Mouse (Mus musculus): Measurements from ENCODE around the gene Ampd2.

Gene Ampd2

DNA sequence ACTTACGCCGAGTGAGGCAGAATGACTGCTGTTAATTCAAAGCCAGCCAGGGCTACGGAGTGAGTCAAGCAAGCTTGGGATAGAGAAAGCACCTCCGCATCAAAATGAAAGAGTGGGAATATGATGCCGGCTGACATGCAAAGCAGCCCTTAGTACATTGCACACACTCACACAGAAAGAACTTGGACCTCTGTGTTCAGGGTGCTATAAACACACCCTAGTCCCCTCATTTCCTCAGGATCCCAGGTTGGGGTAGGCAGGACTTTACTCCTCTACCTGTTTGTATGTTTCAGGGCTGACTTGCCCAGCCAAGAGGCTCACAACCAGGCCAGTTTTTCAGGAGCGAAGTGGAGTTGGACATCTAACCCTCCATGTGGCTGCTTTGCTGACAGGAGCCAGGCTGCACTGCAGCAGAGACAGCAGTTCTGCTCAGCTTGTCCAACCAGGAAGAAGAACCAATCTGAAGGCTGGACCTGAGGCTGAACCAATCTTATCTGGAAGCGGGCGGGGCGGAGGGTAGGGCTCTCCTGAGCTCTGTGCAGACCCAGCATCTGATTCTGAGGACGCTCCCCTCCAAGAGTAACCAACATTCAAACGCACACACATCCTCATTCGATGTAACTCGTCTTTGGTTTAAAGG is 17.1 kb downstream of the Ampd2 start:
- DNase-seq (ENCODE audit: low read depth, low spot score), result peak; percentile 41

DNA sequence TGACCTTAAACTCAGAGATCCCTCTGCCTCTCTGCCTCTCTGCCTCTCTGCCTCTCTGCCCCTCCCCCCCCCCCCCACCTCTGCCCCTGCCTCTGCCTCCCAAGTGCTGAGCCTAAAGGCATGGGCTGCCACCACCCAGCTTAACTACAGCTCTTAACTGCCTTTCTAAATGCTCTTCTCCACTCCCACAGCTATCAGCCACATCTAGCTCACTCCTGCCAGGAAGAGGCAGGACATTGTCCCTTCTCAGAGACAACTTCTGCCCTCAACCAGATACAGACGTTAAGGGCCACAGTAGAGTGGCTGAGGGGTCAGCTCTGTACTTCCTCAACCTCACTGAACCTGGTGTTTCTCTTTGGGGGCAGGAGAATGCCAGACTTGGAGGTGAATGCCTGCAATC is 17.6 kb downstream of the Ampd2 start:
- no peak for DNase-seq (ENCODE audit: low read depth, low spot score)

DNA sequence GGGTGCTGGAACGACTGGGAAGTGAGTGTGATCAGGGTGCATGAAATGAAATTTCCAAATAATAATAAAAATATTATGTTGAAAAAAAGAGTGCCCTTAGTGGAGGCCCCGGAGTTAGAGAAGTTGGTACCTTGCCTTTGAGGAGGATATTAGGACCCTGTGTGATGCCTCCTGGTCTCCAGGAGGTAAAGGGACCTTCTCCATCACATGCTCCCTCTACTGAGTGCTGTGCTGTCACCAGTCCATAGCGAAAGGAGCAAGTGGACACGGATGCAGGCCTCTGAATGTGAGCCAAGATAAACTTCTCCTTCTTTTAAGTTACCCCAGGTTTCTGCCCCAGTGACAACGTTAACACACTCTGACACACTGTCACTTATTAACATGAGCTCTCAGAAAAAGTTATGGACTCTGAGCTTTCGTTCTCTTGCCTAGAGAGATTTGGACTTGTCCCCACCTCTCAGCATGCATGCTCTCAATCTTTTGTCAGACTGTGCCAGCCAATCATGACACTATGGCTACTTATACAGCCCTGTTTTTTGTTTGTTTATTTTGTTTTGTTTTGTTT is 19.0 kb downstream of the Ampd2 start:
- DNase-seq (ENCODE audit: low read depth, low spot score), result no peak

DNA sequence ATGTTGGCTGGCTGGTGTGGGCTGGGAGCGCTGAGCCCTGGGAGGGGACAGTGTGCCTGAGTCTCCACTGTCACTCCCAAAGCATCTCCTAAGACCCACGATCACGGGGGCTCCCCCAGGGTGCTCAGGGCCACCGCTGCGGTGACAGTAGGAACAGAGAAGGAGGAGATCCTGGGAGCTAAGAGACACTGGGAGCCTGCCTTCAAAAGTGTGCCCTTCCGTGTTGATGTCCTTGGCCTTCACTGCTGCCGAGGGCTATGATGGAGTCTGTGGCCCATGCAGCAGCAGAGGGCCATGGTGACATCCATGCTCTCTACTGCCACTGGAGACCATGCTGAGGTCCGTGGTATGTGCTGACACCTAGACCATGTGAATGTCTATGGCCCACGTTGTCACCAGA is 20.9 kb downstream of the Ampd2 start:
- no peak for DNase-seq (ENCODE audit: low read depth, low spot score)

DNA sequence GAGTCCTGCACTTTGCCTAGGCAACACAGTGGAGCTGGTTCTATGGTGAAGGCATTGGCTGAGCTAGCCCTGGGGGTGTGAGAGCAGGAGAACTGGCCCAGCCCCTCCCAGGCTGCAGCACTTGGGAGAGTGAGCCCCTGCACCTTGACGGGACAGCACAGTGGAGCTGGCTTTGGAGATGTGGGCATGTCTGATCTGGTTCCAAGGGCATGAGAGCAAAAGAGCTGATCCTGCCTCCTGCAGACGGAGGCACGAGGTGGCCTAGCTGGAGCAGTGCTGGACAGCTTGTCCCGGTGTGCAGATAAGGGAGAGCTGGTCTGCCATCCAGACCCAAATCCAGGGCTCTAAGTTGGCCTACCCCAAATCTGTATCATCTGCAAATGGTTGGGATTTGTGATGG is 21.8 kb downstream of the Ampd2 start:
- no peak for DNase-seq (ENCODE audit: low read depth, low spot score)

DNA sequence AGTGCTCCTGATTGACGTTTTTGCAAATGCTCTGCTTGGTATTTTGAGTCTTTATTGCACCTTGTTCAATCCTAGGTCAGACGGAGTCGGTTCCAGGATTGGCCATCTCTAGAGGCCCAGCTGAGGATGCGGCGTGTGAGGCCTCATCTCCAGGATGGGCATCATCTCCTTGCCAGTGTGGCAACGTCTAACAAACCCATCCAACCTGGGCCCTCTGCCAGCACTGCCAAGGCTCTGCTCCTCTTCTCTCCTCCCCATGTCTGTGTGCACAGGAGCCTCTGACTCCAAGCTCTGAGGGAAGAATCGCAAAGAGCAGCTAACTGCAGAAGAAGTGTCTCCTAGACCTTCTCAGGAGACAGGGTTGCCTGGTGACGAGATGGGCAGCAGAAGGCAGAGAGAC is 23.8 kb downstream of the Ampd2 start:
- no peak for DNase-seq (ENCODE audit: low read depth, low spot score)

DNA sequence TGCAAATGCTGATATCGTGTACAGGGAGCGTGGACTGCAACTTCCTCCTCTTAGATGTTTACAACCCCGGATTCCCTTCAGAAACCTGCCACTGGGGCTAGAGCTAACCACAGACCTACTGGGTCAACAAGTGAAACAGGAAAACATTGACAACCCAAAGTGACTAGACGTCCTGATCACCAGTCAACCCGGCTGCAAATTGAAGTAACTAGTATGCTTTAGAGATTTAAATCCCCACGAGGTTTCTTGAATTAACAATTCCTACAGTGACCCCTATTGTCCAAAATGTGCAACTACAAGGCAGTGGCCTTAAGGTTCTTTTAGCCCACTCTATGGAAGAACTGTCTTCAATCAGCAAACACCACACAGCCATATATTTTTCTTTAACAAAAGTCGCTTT is 25.0 kb downstream of the Ampd2 start:
- DNase-seq (ENCODE audit: low read depth, low spot score), result peak; percentile 66

DNA sequence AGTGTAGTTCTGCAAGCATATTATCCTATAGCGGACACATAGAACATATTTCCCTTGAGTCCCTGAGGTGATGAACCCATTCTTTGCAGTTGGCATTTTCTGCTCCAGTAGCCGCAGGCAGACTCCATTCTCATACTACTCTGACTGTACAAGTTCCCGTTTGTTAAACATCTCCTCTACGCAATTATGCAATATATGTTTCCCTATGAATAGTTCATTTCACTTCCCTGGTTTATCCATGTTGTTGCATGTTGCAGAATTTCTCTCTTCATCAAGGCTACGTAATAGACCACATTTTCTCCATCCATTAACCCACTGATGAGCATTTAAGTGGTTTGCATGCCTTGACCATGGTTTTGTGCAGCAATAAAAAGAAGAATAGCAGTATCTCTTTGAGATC is 36.0 kb downstream of the Ampd2 start:
- DNase-seq (ENCODE audit: low read depth, low spot score), result no peak

DNA sequence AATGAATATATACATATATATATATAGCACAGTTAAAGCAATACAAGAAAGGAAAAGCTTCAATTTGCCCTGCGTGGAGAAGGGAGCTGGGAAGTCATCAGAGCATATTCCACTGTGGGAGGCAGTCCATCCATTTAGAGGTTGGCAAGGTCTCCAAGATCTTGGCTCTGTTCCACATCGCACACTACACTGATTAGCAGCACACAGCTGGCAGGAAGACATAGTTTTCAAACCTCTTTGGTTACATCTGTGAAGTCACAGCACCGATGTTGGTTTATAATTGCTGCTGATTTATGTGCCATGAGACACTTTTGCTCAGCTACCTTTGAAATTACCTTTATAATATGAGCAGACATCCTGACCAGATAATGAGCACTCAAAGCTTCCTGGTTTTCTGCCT is 38.1 kb downstream of the Ampd2 start:
- DNase-seq (ENCODE audit: low read depth, low spot score), result no peak

DNA sequence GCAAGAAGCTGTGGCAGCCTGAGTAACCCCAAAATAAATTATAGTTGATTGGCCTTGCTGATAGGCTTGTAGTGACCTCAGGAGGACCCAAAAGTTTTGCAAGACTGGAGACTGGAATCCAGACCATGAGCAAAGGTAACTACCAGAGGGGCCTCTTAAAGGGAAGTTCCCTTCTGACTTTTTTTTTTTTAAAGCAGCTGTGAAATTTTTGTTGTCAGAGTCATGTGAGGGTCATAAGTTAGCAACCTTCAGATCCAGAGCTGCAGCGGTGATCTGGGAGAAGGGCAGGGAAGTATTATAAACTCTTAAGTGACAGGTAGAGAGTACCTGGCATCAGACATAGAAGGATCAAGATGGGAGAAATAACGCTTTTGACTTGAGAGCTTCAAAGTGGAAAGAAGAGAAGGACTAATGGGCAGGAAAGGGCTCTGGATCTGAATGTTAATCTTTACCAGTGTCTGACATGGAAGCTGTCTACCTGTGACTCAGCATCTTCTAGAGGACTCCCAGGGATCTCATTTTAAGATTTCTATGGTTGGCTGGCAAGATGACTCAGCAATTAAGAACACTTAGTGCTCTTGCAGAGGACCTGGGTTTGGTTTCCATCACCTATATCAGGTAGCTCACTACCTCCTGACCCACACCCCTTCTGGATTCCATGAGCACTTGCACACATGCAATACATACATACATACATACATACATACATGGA is 39.4 kb downstream of the Ampd2 start:
- DNase-seq (ENCODE audit: low read depth, low spot score), result no peak

DNA sequence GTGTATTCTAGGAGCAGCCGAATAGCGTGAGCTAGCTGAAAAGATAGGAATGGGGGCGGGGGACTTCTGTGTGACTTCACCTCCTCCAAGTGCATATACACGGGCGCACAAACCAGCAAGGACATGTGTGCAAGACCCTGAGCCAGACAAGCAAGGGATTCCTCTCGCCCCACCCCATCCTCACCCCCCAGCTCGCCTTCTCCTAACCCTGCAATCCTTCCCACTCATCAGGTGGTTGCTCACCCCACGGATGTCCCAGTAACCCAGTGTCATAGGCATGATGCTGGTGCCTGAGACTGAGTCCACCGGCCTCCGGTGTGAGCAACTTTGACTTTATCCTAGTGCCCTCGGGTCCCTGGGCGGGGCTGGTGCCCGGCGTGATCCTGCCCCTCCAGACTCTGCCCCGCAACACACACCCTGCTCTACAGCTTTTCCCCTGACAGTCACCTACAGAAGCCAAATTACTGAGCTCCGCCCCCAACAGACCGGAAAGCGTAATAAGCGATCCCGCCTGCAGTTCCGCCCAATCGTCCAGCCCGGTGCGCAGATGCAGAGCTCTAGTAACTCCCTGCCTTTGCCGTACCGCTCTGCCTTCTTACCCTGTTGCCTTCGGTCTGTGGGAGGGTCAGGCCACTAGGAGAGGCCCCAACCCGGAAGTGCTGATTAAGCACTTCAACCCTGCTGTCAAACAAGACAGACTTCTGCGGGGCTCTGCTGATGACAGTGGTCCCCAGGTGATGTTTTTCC is 41.9 kb downstream of the Ampd2 start, which contains the start of gene Gstm4:
Gstm4 (minus strand) TSS at position 501 of the 747 bp plus-strand sequence.
- peak; percentile 91 for DNase-seq (ENCODE audit: low read depth, low spot score)

DNA sequence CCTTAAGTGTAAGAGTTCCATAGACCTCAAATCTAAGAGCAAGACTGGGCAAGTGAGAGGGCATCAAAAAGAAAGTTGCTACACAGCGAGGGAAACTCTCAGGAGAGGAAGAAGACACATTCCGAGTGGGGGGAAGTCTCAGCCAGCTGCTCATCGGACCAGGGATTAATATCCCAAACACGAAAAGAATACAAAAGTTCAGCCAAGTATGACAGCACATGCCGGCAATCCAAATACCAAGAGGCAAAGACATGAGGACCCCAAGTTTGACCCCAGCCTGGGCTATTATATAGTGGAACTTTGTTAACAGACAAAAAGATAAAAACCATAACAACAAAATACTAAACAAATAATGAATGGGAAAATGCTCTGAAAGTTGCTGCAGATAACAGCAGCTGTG is 53.3 kb downstream of the Ampd2 start:
- no peak for DNase-seq (ENCODE audit: low read depth, low spot score)

DNA sequence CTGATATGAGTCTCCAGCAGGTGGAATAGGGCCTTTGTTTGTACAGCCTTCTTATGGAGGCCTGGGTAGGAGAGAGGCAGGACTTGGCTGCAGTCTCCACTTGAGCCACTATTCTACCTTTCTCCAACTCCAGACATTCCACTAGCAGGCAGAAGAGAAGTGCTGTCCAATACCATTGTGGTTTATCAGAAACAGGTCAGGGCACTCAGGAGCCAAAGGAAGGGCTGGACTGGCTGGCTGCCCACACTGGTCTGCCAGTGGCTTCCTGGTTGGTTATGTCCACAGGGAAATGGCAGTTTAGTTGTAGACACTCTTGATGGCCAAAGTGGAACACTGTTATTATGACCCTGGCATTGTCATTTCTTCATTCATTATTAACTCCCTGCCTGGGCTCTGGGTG is 54.3 kb downstream of the Ampd2 start:
- no peak for DNase-seq (ENCODE audit: low read depth, low spot score)

DNA sequence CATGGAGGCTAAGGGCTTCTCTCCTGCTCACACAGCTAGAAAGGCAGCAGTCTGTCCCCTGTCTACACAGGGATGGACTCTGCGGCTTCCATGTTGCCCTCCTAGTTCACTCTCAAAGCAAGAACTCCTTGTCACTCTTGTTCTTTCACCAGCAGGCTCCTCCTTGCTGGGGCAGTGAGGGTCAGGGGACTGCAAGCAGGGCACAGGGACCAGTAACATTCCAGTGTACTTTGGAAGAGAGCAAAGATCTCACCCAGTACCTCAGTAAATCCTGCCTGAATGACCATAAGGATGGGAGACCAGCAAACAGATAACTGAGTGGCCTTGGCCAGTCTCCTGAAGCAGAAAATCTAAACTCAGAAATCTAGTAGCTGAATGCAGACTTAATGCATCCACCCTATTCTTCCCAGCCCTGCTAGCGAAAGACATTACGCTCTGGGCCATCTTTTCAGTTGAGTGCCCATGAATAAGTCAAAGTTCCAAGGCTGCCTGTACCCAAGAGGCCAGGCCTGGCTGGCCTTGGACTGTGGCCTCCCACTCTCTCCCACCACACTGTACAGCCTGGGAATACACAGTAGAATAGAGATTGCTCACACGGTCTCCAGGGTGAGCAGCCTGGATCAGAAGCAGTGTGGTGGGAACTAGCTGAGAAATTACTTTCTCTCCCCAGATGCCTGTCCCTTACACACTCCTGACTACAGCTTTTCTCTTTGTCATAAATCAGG is 57.6 kb downstream of the Ampd2 start:
- no peak for DNase-seq (ENCODE audit: low read depth, low spot score)

DNA sequence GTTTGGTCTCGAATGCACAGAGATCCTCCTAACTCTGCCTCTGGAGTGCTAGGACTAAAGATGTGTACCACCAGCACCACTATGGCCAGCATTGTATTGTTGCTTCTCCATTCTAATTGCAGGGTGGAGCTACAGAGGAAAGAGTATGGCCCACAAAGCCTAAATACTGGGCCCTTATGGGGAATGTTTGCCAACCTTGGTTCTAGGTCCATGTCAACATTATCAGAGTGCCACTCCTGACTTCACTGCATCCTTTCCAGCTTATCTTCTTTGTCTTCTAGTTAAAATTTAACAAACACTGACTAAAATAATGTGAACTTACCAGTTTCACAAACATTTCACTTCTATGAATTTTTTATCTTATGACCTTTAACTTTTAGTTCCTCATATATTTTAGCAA is 59.9 kb downstream of the Ampd2 start:
- DNase-seq (ENCODE audit: low read depth, low spot score), result no peak

DNA sequence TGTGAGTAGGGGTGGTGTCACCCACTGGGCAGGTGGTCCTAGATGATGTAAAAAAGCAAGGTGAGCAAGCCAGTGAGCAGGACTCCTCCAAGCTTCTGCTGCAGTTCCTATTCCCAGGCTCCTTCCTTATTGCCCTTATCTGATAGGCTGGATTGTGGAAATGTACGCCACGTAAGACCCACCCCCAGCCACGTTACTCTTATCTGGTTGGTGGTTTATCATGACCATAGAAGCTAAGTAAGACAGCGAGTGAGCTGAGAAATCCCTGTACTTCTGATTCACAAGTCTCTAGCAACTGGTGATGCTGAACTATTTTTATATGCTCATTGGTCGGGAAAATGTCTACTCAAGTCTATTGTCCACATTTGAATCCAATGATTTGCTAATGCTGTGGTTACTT is 60.4 kb downstream of the Ampd2 start:
- no peak for DNase-seq (ENCODE audit: low read depth, low spot score)

DNA sequence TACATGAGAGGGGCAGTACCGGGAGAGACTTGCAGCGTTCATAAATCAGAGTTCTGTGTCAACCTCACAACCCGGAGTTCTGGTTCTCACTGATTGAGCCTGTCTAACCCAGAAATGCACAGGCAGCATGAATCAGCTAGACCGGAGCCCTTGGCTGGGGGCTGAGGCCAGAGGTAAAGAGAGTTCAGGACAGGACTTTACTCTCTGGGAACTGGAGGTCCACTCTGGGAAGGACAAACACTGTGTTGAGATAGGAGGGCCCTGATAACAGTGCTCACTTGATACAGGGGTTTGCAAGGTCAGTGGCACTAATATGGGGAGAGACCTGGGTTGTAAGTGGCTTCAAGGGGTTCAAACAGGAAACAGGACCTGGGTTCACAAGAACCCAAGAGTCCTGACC is 61.1 kb downstream of the Ampd2 start:
- DNase-seq (ENCODE audit: low read depth, low spot score), result no peak
